Mouse (Mus musculus): ENCODE measurements around the gene Gm20538. TPM values are rescaled to one million over a fixed set of nuclear protein-coding genes. Genes with fewer than 3 reads are reported as not detected.

Gene Gm20538
- polyA plus RNA-seq, 1 experiment from 2014 or later: not detected

GRCm38 (mm10) chr19:44554490-44554860 is 1.8 kb upstream of the Gm20538 start:
- Histone ChIP-seq H3K9me3 (ENCODE audit: low read depth, low read length) (no peaks in the 10 kb centered on the region), H3K4me2 (peak overlapping the region; percentile 67), H3K27me3 (ENCODE audit: insufficient read depth, low read length) (no peaks in the 10 kb centered on the region), H3K4me3 (ENCODE audit: low read depth, low read length) (peak overlapping the region; percentile 87), H3K36me3 (ENCODE audit: insufficient read depth) (peaks cover 40% of the 10 kb centered on the region), H3K9ac (peak overlapping the region; percentile 89), H3K27ac (ENCODE audit: low read depth) (no peak overlapping the region), H3K4me1 (ENCODE audit: insufficient read depth) (peaks cover 5% of the 10 kb centered on the region; the same call in 1 of the 2 replicates)
- no peak for ATAC-seq (ENCODE audit: insufficient read depth)
- DNase-seq: peak; percentile 16
- 3% methylated on average over 8 of the region's 8 CpGs for WGBS
- no peak for TF ChIP-seq CTCF (IDR thresholded peaks at IDR 0.05; ENCODE audit: low read depth)

- H3K27me3 ChIP-seq (ENCODE audit: insufficient read depth, low read length): no peaks in the 10 kb centered on the region
- peaks cover 5% of the 10 kb centered on the region; the same call in 1 of the 2 replicates for H3K4me1 ChIP-seq (ENCODE audit: insufficient read depth)
- ATAC-seq (ENCODE audit: insufficient read depth): no peak
- TF ChIP-seq CTCF (IDR thresholded peaks at IDR 0.05; ENCODE audit: low read depth): no peak
- H3K36me3 ChIP-seq (ENCODE audit: insufficient read depth): peaks cover 50% of the 10 kb centered on the region
- H3K4me3 ChIP-seq (ENCODE audit: low read depth, low read length): no peak overlapping the region
- no peak overlapping the region for H3K9ac ChIP-seq
- no peak for DNase-seq
- H3K4me2 ChIP-seq: no peak overlapping the region
- no peaks in the 10 kb centered on the region for H3K9me3 ChIP-seq (ENCODE audit: low read depth, low read length)
- H3K27ac ChIP-seq (ENCODE audit: low read depth): no peak overlapping the region
- WGBS: 96% methylated on average over 4 of the region's 4 CpGs
Observed at GRCm38 (mm10) chr19:44553286-44553685, 655 bp upstream of the Gm20538 start.

- DNase-seq: peak; percentile 34
- peak; percentile 31; the same call in 1 of the 2 replicates for ATAC-seq (ENCODE audit: insufficient read depth)
- Histone ChIP-seq H3K36me3 (ENCODE audit: insufficient read depth) (peaks cover 24% of the 10 kb centered on the region), H3K27ac (ENCODE audit: low read depth) (no peak within 1 kb of the TSS), H3K4me1 (ENCODE audit: insufficient read depth) (no peaks in the 10 kb centered on the region), H3K4me3 (ENCODE audit: low read depth, low read length) (peak within 1 kb of the TSS; percentile 56), H3K9ac (peak within 1 kb of the TSS; percentile 56), H3K9me3 (ENCODE audit: low read depth, low read length) (0 out of 2 replicates have a peak, but pooled peaks cover 4% of the 10 kb centered on the region), H3K4me2 (peak within 1 kb of the TSS; percentile 86), H3K27me3 (ENCODE audit: insufficient read depth, low read length) (peaks cover 6% of the 10 kb centered on the region; the same call in 1 of the 2 replicates)
- TF ChIP-seq CTCF (IDR thresholded peaks at IDR 0.05; ENCODE audit: low read depth): no peak
- under 1% methylated on average over 46 of the region's 47 CpGs for WGBS
Observed at GRCm38 (mm10) chr19:44545321-44546041, 7.2 kb downstream of the Gm20538 start, which contains the start of gene Sec31b. Gene Sec31b (minus strand): TSS chr19:44545864.

- Histone ChIP-seq H3K4me2 (peak overlapping the region; percentile 86), H3K9me3 (ENCODE audit: low read depth, low read length) (0 out of 2 replicates have a peak, but pooled peaks cover 4% of the 10 kb centered on the region), H3K4me3 (ENCODE audit: low read depth, low read length) (peak overlapping the region; percentile 56), H3K4me1 (ENCODE audit: insufficient read depth) (no peaks in the 10 kb centered on the region), H3K36me3 (ENCODE audit: insufficient read depth) (peaks cover 16% of the 10 kb centered on the region), H3K9ac (no peak overlapping the region), H3K27ac (ENCODE audit: low read depth) (no peak overlapping the region), H3K27me3 (ENCODE audit: insufficient read depth, low read length) (peaks cover 6% of the 10 kb centered on the region; the same call in 1 of the 2 replicates)
- ATAC-seq (ENCODE audit: insufficient read depth) (no peak), DNase-seq (peak; percentile 97)
- peak; percentile 86 for TF ChIP-seq CTCF (IDR thresholded peaks at IDR 0.05; ENCODE audit: low read depth)
- 2% methylated on average over 12 of the region's 13 CpGs for WGBS
Observed at GRCm38 (mm10) chr19:44544775-44545174, 7.9 kb downstream of the Gm20538 start.

GRCm38 (mm10) chr19:44544372-44544771 is 8.3 kb downstream of the Gm20538 start:
- Histone ChIP-seq H3K4me2 (no peak overlapping the region; the same call in 1 of the 2 replicates), H3K36me3 (ENCODE audit: insufficient read depth) (peaks cover 12% of the 10 kb centered on the region; the same call in 1 of the 2 replicates), H3K4me3 (ENCODE audit: low read depth, low read length) (no peak overlapping the region), H3K9me3 (ENCODE audit: low read depth, low read length) (0 out of 2 replicates have a peak, but pooled peaks cover 4% of the 10 kb centered on the region), H3K27ac (ENCODE audit: low read depth) (no peak overlapping the region), H3K9ac (no peak overlapping the region), H3K27me3 (ENCODE audit: insufficient read depth, low read length) (peaks cover 6% of the 10 kb centered on the region; the same call in 1 of the 2 replicates), H3K4me1 (ENCODE audit: insufficient read depth) (no peaks in the 10 kb centered on the region)
- ATAC-seq (ENCODE audit: insufficient read depth): no peak
- TF ChIP-seq CTCF (IDR thresholded peaks at IDR 0.05; ENCODE audit: low read depth): no peak
- DNase-seq: no peak
- 55% methylated on average over 10 of the region's 10 CpGs for WGBS

GRCm38 (mm10) chr19:44542694-44543178 is 9.9 kb downstream of the Gm20538 start:
- Histone ChIP-seq H3K27ac (ENCODE audit: low read depth) (no peak overlapping the region), H3K36me3 (ENCODE audit: insufficient read depth) (no peaks in the 10 kb centered on the region; the same call in 1 of the 2 replicates), H3K4me1 (ENCODE audit: insufficient read depth) (no peaks in the 10 kb centered on the region), H3K9ac (no peak overlapping the region), H3K27me3 (ENCODE audit: insufficient read depth, low read length) (peaks cover 6% of the 10 kb centered on the region; the same call in 1 of the 2 replicates), H3K9me3 (ENCODE audit: low read depth, low read length) (0 out of 2 replicates have a peak, but pooled peaks cover 4% of the 10 kb centered on the region), H3K4me3 (ENCODE audit: low read depth, low read length) (no peak overlapping the region), H3K4me2 (no peak overlapping the region)
- ATAC-seq (ENCODE audit: insufficient read depth) (no peak), DNase-seq (no peak)
- TF ChIP-seq CTCF (IDR thresholded peaks at IDR 0.05; ENCODE audit: low read depth): no peak
- WGBS: 78% methylated on average over 8 of the region's 8 CpGs

- WGBS: 70% methylated on average over 8 of the region's 8 CpGs
- no peak for ATAC-seq (ENCODE audit: insufficient read depth)
- H3K36me3 ChIP-seq (ENCODE audit: insufficient read depth): no peaks in the 10 kb centered on the region
Observed at GRCm38 (mm10) chr19:44537416-44537815, 15.2 kb downstream of the Gm20538 start.

More at GRCm38 (mm10) chr19:44537416-44537815, 15.2 kb downstream of the Gm20538 start:
- Histone ChIP-seq H3K4me1 (ENCODE audit: insufficient read depth) (no peaks in the 10 kb centered on the region), H3K9me3 (ENCODE audit: low read depth, low read length) (0 out of 2 replicates have a peak, but pooled peaks cover 4% of the 10 kb centered on the region), H3K4me2 (no peak overlapping the region), H3K4me3 (ENCODE audit: low read depth, low read length) (no peak overlapping the region), H3K9ac (no peak overlapping the region), H3K27ac (ENCODE audit: low read depth) (no peak overlapping the region), H3K27me3 (ENCODE audit: insufficient read depth, low read length) (no peaks in the 10 kb centered on the region)
- TF ChIP-seq CTCF (IDR thresholded peaks at IDR 0.05; ENCODE audit: low read depth): no peak
- no peak for DNase-seq

Data from lung, embryonic 14.5 days (tissue).